Mouse (Mus musculus) cerebellum, postnatal 14 days (tissue): ENCODE measurements around the gene Thop1.
"Not testable (repeated sequence)": the region's sequence is repeated elsewhere in the genome, so short reads cannot be mapped to it uniquely, and the experiment has no call there.

Source experiments
- DNase-seq, 2 experiments: peaks; one replicate each; pipeline ENCODE4 v3.0.0; 2021; ENCODE audit warnings: mixed read lengths in 2 of 2

The Thop1 gene

DNA sequence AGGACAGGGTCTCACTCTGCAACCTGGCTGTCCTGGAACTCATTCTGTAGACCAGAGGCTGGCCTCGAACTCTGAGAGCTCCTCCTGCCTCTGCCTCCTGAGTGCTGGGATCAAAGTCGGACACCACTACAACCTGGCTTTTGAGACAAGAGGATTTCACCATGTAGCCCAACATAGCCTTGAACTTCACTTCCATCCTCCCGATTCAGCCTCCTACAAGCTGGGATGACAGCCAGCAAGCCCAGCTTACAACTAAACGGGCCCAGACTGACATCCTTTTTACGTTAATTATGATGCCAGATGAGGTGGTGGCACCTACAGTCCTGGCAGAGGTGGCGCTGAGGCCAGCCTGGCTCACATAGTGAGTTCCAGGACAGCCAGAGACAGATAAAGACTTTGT, 10.9 kb upstream of the Thop1 start:
- no peak for DNase-seq

DNA sequence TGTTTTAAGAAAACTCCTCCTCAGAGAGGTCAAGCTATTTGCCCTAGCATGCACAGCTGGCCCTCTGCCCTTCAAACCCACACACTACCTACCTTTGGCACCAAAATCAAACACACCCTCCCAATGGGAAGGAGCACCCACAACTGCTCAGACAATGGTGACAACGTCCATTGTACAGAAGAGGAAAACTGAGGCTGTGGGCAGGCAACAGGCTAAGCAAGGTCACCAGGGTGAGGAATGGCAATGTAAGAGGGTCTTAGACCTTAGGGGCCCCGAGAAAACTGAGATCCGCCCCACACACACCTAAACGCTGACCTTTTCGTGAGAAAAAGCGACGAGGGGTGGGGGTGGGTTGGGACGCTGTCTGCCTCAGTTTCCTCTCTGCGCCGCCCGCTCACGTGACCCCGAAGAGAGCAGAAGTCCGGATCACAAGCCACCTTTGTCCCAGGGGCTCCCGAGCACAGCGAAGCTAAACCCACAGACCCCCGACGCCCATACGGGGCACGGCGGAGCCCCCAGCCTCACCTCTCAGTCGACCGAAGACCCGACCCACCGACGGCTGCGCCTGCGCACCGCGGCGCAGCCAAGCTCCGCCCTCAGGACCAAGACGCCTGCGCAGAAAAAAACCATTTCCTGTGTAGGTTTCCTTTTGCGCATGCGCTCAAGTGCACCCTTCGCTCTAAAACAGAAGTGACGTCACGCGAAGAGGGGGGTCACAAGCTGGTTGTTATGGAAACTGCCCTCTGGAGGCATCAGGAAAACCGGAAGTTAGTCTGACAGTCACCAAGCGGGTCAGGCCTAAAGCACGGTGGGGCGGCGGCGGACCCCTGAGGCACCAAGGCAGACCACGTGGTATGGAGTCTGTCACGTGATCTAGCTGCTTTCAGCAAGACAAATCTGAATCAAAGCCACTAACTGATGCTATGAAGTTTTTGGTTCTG, 10.0 kb upstream of the Thop1 start, which contains the start of gene Sgta:
Sgta (minus strand) TSS at position 579 of the 941 bp plus-strand sequence.
- peak; percentile 100 for DNase-seq

DNA sequence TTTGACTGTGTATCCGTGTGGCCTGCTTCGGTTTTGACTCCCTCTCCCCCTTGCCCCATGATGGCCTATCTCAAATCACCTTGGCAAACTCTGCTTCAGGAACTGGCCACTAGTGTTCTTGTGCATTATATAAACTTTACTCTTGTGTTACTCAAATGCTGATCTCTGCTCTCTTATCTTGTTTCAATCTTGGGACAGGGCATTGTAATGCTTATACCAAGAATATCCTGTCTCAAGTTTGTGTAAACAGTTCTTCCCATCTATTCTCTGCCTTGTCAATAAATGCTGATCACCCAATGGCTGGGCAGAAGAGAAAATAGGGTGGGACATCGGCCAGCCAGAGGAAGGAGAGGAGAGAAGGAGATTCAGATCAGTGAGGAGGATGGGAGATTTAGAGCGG, 7.1 kb upstream of the Thop1 start:
- no peak for DNase-seq

DNA sequence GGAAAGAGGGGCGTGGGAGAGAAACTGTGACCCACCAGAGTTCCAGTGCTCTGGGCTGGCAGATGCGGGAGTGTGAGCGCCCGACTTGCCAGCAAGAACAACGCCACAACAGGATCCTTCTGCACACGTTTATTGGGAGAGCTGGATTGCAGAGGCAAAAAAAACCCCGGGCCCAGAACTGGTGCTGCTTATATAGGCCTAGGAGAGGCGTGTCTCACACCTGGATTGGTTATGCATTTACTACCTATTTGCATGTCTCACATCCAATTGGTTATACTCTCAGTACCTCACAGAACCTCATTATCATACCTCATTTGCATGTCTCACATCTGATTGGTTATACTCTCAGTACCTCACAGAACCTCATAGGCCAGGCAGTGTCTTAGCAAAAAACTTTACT, 5.3 kb upstream of the Thop1 start:
- DNase-seq = not testable (repeated sequence)

DNA sequence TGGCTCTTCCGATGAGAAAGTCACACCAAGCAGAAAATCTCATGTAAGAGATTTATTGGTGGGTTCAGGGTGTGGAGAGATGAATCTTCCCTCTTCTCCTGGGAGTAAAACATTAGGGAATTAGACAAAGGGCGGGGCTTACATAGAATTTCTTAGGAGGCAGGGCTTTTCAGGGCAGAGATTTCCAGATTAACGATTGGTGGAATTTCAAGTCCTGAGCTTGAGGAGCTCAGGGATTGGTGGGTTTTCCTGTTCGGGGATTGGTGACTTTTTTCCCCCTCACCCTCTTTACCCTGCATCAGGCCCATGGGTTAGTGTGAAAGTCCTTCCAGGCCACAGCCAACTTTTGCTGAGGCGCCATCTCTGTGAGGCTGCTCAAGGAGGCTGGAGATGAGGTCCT, 1.1 kb upstream of the Thop1 start:
- no peak for DNase-seq

DNA sequence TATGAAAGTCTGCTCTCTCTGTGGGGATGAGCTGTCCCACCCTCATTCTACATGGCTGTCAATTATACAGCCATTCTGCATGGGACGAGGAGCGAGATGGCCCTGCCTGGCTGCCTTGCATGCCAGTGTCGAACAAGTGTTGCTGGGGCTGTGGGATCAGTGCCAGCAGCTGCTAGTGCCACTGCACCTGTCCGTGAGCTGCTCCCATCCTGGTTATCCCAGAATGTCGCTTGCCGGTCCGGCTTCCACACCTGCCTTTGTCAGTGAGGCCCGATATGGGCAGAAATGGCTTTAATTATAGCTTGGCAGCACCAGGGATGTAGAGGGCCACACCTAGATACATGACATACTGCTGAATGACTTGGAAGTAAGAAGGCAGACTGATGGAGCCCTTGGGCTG, 2.5 kb downstream of the Thop1 start:
- DNase-seq = no peak

DNA sequence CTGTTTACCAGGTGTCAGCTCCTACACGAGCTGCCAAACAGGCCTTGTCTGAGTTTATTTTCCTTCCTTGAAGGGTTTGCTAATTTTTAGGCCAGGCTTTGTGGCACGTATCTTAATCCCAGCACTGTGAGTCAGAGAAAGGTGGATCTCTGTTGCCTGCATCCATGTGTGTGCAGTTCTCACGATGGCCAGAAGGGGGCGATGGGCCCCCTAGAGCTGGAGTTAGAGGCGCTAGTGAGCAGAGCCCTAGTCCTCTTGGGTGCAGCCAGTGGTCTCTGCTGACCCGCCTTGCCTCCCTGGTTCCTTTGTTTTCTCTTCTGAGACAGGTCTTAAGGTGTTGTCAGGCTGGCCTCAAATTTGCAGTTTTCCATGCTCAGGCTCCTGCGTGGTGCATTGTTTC, 3.6 kb downstream of the Thop1 start:
- DNase-seq = peak in 1 of 2 experiments; percentile 57

DNA sequence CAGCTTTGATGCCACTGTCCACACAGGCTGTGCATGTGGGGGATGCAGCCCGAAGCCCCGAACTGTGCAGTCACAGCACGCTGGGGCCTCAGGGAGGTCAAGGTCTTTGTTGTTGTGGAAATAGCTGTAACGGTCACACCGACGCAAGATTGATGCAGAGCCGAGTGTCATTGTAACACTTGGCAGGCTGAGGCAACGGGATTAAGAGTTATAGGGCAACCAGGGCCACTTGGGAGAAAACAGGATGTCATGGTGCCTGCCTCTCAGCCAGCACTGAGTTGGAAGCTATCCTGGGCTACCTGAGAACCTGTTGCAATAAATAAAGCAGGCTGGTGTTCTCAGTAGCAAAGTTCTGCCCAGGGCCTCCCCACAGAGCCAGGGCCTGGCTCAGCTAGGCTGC, 5.9 kb downstream of the Thop1 start:
- DNase-seq = no peak

DNA sequence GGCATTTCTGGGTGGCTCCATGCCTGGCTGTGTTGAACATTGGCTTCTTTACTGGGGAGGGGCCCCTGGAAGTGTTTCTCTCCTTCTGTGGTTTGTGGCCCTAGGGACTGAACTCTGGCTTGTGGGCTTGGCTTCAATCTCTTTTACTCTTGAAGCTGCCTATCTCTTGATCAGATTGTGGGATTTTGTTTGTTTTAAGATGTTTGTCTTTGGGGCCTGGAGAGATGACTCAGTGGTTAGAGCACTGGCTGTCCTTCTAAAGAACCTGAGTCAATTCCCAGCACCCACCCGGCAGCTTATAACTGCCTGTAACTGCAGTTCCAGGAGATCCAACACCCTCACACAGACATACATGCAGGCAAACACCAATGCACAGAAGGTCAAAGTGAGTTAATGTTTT, 6.5 kb downstream of the Thop1 start:
- DNase-seq = no peak

DNA sequence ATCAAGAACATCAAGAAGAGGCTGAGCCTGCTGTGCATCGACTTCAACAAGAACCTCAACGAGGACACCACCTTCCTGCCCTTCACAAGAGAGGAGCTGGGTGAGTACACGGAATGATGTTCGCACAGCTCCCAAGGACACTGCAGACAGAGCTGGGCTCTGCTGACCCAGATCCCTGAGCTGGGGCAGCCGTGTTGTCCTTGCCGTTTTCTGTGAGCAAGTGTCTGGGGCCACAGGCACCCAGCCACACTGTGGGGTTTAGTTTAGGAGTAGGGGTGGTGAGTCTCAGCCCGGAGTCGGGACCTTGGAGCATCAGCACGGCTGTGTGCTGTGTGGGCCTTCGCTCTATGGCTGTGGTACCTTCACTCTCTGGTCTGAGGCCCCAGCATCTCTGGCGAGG, 8.1 kb downstream of the Thop1 start:
- no peak for DNase-seq

DNA sequence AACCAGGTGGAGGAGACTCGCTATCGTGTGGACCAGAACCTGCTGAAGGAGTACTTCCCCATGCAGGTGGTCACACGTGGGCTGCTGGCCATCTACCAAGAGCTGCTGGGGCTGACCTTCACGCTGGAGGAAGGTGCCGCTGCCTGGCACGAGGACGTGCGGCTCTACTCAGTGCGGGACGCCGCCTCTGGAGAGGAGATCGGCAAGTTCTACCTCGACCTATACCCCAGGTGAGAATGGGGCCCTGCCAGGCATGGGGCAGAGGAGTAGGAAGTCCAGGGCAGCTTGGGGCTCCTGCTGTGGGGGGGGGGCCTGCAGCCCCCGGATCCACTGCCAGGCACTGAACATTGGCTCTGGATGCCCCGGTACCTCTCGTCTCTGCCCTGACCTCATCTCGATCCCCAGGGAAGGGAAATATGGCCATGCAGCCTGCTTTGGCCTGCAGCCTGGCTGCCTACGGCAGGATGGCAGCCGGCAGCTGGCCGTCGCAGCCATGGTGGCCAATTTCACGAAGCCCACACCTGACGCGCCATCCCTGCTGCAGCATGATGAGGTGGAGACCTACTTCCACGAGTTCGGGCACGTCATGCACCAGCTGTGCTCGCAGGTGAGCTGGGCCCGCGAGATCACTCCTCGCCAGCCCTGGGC, 10.3 kb downstream of the Thop1 start:
- DNase-seq = peak; percentile 56 to 68

DNA sequence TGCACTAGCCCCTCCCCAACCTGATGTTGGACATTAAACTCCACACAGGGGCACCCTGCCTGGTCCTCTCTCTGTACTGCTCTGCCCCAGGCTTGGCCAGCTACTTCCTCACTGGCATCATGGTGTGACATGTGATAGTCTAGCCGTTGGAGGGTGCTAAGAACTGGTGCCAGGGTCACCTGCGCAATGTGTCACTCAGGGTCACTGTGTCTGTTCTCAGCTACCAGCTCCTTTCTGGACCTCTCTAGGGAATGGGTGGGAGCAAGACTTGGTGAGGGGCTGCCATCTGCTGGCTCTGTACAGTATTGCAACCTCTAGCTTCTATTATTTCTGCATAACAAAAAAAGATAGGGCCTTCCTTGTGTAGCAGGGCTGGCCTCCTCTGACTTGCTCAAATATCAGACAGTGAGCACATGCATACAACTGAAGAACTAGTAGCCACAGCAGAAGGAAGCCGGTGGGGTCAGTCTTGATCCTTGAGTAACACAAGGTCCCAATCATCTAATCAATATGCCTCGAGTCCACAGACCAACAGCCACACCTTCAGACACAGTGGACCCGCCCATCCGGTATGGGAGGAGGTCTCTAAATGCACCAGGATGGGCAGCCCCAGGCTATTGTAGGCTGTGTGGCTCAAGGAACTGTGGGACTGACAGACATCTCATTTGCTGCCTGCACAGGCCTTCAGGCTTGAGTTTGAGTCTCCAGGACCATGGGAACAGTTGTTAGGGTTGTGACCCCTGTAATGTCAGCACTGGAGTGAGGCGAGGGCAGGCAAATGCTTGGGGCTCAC, 12.5 kb downstream of the Thop1 start:
- DNase-seq = peak; percentile 82 to 87

DNA sequence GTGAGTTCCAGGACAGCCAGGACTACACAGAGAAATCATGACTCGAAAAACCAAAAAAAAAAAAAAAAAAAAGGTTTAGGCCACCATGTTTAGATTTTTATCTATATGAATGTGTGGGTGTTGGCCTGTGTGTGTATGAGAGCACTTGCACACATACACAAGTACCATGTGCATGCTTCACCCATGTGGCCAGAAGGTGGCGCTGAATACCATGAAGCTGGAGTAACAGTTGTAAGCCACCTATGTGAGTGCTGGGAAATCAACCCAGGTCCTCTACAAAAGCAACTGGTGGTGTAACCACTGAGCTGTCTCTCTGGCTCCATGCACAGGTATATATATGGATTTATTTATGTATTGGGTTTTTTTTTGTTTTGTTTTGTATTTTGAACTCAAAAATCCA, 17.2 kb downstream of the Thop1 start:
- DNase-seq = peak in 1 of 2 experiments; percentile 56

DNA sequence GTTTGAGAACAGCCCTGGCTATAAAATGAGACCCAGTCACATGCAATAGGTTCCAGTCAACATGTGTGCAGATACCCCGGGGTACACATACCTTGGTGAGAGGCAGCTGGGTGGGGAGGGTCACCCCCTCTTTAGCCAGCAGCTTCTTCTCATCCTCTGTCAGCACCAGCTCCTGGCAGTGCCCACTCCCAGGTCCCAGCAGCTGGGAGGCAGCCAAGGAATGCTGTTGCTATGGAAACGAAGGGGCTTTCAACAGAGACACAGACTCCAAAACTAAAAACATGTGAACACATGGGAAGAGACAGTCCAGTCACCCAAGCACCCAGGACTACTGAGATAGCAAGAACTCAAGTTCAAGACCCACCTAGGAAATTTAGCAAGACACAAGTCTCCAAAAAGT, 19.4 kb downstream of the Thop1 start:
- peak; percentile 48 to 76 for DNase-seq

DNA sequence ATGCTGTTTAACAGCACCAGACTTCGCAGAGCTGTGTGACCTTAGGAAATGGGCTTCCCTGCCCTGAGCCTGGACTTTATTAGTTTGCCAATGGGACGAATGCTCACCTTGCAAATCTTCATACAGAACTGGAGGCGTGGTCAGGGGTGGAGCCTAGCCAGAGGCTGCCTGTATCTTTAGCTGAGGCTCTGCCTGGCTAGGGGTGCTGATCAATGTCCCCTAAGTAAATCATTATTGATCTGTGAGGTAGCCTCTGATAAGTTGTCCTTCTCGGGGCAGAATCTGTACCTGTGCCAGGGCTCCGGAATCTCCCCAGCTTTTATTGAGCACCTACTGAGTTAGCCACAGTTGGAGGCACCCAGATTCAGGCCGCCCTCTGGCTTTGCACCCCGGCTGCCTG, 20.8 kb downstream of the Thop1 start:
- no peak for DNase-seq

DNA sequence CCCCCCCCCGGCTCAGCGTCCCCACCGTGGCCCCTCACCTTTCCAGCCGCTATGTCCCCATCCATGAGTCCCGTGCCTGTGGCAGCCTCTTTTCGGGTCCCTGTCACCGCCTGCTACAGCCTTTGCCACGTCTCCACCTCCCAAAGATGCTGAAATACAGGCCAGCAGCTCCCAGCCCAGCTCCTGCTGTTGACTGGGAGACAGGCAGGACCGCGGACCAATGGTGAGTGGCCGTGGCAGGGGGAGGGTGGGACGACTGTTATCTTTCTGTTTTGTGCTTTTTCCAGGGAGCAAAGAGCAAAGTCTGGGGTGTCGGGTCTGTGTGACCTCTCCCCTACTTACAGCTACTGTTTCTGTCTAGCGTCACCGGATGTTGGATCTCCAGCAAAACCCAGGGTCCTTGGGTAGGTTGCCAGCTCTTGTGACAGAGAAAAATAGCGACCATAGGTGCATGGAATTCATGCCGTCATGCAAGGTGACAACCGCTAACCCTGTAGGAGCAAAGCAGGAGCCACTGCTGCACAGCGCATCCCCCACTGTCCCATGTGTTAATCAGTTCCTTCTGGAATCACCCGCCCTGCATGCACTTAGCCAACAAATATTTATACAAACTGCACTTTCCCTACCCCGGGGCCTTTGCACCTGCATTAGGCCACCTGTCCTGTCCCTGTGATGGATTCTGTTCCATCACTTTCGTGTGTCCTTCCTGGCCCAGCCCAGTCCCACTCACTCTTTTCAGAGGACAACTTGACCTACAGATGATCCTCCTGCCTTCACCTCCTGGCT, 22.8 kb downstream of the Thop1 start:
- peak; percentile 33 to 67 for DNase-seq

DNA sequence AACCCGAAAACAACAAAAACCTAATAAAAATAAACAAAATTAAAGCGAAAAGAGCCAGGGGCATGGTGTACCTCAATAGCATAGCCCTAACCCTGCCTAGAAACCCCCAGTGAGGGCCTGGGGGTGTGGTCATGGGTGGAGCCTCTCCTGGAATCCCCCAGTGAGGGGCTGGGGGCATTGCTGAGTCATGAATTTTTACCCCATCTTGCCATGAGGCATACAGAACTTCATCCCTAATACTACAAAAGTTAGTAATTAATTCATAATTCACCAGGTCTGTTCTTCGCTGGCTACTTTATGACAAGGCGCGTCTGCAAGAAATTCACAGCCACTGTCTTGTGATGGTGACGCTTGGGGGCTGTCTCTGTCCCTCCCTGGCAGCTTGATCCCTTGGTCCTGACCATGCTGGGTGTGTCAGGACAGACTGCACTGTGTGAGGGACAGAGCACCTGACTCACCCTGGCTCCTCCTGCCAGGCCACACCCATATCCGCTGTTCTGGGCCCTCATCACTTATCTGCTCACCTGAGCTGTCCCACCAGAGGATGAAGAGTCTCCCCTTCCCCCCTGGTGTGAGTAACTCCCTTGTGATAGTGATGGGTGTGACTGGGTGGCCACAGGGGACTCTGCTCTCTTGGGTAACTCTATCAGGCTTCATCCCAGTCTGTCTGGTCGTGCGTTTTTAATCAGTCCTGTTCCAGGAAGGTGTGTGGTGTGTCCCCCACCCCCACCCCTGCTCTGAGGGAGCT, 25.3 kb downstream of the Thop1 start:
- no peak for DNase-seq

DNA sequence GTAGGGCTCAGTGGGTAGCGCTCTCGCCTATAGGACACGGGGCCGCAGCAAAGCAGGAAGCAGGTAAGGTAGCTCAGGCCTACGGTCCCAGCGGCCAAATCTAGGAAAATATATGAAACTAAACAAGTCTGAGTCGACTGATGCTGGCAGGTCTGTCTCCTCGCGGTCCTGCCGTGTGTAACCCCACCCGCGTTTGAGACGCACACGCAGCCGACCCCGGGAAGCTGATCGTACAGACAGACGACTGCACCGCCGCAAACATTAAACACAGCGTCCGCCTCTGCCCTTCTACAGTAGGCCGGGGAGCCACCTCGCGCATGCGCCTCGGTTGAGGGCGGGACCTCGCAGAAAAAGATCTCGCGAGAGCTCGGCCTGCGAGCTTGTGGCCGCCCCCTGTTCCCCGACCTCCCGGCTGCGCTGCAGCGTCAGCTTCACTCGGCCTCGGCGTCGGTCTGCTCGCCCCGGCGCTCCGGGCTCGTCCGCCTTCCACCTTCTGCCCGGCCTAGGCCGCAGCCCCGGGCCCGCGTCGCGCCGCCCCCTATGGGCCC, 35.8 kb downstream of the Thop1 start, which contains the start of gene Map2k2:
Map2k2 (plus strand) TSS at position 351 of the 548 bp plus-strand sequence.
- peak; percentile 97 to 98 for DNase-seq

DNA sequence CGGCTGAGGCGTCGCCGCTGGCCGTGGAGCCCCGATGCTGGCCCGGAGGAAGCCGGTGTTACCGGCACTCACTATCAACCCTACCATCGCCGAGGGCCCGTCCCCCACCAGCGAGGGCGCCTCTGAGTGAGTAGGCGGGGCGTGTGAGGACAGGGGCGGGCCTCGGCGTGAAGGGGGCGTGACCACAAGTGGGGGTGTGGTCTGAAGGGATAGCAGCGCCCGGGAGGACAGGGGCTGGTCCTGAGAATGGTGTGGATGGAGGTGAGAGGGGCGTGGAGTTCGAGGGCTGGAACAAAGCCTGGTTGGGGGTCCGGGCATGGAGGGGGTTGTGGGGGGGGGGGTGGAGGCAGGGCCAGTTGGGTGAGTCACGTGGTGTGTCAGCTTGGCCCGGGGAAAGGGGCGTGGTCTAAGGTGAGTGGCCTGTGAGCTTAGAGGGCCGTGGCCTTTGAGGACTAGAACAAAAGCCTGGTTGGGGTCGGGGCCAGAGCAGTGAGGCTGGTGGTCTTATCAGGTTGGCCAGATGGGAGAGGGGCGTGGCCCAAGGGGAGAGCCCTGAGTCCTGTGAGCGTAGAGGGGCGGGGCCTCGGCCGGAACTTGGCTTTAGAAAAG, 36.4 kb downstream of the Thop1 start:
- peak; percentile 83 to 90 for DNase-seq

DNA sequence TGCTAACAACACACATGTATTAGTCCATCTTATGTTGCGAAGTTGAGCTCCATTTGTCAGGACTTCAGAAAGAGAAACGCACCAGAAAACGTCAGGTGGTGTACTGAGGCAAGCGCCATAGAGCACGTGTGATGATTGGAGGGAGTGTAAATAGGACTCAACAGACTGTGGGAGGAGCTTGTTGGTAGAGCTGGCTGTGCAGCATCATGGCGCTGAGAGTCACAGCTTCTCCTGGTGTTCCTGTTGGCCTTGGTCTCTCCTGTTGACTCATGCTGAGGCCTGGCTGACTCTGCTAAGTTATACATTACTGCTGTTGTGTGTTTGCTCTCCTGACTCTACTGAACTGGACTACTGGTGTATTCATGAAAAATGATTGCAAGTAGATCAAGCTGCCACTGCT, 43.1 kb downstream of the Thop1 start:
- DNase-seq = no peak

DNA sequence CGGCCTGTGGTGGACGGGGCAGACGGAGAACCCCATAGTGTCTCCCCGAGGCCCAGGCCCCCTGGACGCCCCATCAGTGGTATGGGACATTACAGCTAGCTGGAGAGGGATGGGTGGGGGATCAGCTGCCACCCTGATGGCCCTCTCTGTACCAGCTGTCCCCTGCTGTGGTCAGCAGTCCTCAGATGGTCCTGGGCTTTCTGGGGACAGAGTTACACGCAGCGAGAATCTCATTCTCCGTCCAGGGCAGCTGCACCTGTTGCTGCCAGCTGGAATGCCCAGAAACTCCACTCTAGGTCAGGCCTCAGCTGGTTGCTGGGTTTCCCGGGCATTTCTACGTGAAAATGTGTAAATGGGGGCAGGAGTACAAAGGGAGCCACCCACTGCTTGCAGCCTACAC, 49.8 kb downstream of the Thop1 start:
- no peak for DNase-seq
